Mouse (Mus musculus): ENCODE measurements around the gene Gm17409. TPM values are rescaled to one million over a fixed set of nuclear protein-coding genes. Genes with fewer than 3 reads are reported as not detected.

Gene Gm17409
- polyA plus RNA-seq, 1 experiment: not detected

DNA sequence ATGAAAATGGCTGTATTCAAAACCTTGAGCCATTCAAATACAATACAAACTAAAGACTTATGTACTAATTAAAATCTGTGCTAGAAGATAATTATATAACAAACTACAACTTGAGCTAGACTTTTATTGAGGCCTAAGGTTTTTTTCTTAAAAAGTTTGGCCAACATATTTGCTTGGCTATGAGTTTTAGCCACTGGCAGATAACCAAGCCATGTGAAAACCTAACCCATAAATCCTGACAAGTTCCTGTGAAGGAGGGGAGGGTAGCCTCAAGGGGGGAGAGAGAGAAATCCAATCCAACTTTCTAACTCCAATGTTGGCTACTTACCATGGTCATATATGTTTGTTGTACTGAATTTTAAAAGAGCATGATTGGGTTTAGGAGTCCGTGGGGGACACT is 48.6 kb downstream of the Gm17409 start:
- no peak overlapping the region for H3K27ac ChIP-seq (ENCODE audit: insufficient read depth, low read length)
- TF ChIP-seq CTCF (IDR thresholded peaks at IDR 0.05; ENCODE audit: extremely low read depth, insufficient read depth, low read length) (no peak), POLR2A (IDR thresholded peaks at IDR 0.05; ENCODE audit: extremely low read depth, insufficient read depth, low read length) (no peak)
- no peak overlapping the region for H3K4me3 ChIP-seq (ENCODE audit: insufficient read depth, low read length)
- peaks cover 6% of the 10 kb centered on the region for H3K4me1 ChIP-seq (ENCODE audit: control insufficient read depth, insufficient read depth, low read length)

Other genes with a start within 250 kb of the Gm17409 start
- 3.2 and 3.9 TPM in 2 replicates for gene Acvr1c, start 112.2 kb upstream of the Gm17409 start, polyA plus RNA-seq (2012; rRNA removed)
- 19.5 and 20.3 TPM in 2 replicates for gene Acvr1, start 97.0 kb downstream of the Gm17409 start, polyA plus RNA-seq (2012; rRNA removed)
- gene Upp2, start 97.2 kb downstream of the Gm17409 start, polyA plus RNA-seq (2012; rRNA removed): 38.1 and 41.1 TPM in 2 replicates

Data from cortical plate, adult 2 months (tissue).